Mouse (Mus musculus) midbrain, embryonic 13.5 days (tissue): ENCODE measurements at regions not wholly inside any gene's neighbourhood (a gene's known extent, or its start where the extent isn't known, plus 50 kb on each side); places are given as distances from the start of the nearest gene placed in this dataset.
A peak's percentile ranks its signal among the peaks of the same experiment; 100 is the strongest.
"Not testable (repeated sequence)": the region's sequence is repeated elsewhere in the genome, so short reads cannot be mapped to it uniquely, and the experiment has no call there.

ENCODE experiments used
- ATAC-seq: fragments of 200-750 bp; cut with Nextera tagmentation; 2 replicates; pipeline ENCODE4 v1.8.0; 2017; ENCODE audit warnings: mild to moderate bottlenecking, moderate TSS enrichment, moderate library complexity
- H3K27ac ChIP-seq: fragments of 300-500 bp; sonication (generic); 2 replicates; pipeline ENCODE4 v1.5.1; 2015; ENCODE audit warnings: inconsistent platforms, mild to moderate bottlenecking, moderate library complexity
- H3K27me3 ChIP-seq: fragments of 300-500 bp; sonication (generic); 2 replicates; pipeline ENCODE4 v1.6.1; 2015; ENCODE audit warnings: mild to moderate bottlenecking, inconsistent platforms
- H3K36me3 ChIP-seq: fragments of 300-500 bp; sonication (generic); 2 replicates; pipeline ENCODE4 v1.6.1; 2015; ENCODE audit warnings: mild to moderate bottlenecking, inconsistent platforms
- H3K4me1 ChIP-seq: fragments of 300-500 bp; sonication (generic); replicated peaks from 2 replicates; pipeline ENCODE4 v1.6.1; 2015; ENCODE audit warnings: inconsistent platforms
- H3K4me2 ChIP-seq: fragments of 300-500 bp; sonication (generic); replicated peaks from 2 replicates; pipeline ENCODE4 v1.6.1; 2015; ENCODE audit warnings: moderate library complexity, mild to moderate bottlenecking, inconsistent platforms
- H3K4me3 ChIP-seq: fragments of 300-500 bp; sonication (generic); replicated peaks from 2 replicates; pipeline ENCODE4 v1.5.1; 2015; ENCODE audit warnings: mild to moderate bottlenecking, inconsistent platforms
- H3K9ac ChIP-seq: fragments of 300-500 bp; sonication (generic); replicated peaks from 2 replicates; pipeline ENCODE4 v1.6.1; 2015; ENCODE audit warnings: mild to moderate bottlenecking, inconsistent platforms
- H3K9me3 ChIP-seq: fragments of 300-500 bp; sonication (generic); 2 replicates; pipeline ENCODE4 v1.6.1; 2016; ENCODE audit warnings: mild to moderate bottlenecking, inconsistent platforms
- WGBS: fragments of 180-500 bp; shearing (Covaris S2); methylation state at CpG from one replicate; pipeline ENCODE4 v1.1.7; 2015; 5-methylcytosine and 5-hydroxymethylcytosine counted together

DNA sequence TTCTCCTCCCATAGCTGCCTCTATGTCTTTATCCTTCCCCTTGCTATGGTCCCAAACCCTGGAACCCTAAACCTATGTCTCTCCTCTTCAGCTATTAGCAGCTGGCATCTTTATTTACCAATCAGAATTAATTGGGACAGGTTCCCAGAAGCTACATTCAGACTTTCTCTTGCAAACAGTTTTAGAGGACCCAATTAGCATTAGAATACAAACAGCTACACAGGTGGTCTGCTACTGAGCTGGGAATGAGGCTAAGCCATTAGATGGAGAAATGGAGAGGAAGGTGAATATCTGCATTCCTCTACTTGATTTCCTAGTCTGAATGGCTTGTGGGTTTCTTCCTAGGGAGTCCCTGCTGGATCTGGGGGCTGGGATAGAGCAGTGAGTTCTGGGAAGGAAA is 611.9 kb downstream of the A830018L16Rik start:
- Histone ChIP-seq H3K36me3 (no peaks in the 10 kb centered on the region), H3K4me1 (no peaks in the 10 kb centered on the region), H3K9me3 (no peaks in the 10 kb centered on the region), H3K4me2 (no peak overlapping the region), H3K9ac (no peak overlapping the region), H3K27ac (no peak overlapping the region), H3K27me3 (no peaks in the 10 kb centered on the region), H3K4me3 (no peak overlapping the region)
- ATAC-seq: no peak

DNA sequence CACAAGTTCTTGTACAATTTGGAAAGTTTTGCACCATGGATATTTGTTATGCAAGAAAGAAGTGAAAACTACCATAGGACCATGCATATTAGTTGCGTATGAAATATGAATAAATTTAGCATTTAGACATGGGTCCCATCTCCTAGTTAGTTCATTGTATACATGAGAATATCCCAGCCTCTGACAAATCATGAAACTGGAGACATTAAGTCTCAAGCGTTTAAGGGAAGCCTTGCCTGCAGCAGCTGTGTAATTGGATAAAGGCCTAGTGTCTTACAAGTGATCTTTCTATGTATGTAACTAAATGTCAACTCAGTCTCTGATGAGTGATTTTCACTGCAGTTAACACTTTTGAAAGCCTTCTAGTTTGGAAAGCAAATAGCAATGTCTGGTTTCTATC is 613.5 kb downstream of the A830018L16Rik start:
- H3K9me3 ChIP-seq: no peaks in the 10 kb centered on the region
- H3K4me1 ChIP-seq: no peaks in the 10 kb centered on the region
- WGBS: 78% methylated on average over 2 of the region's 2 CpGs
- H3K27me3 ChIP-seq: no peaks in the 10 kb centered on the region
- H3K36me3 ChIP-seq: no peaks in the 10 kb centered on the region
- ATAC-seq: no peak
- H3K27ac ChIP-seq: no peak overlapping the region
- H3K4me3 ChIP-seq: no peak overlapping the region
- no peak overlapping the region for H3K4me2 ChIP-seq
- H3K9ac ChIP-seq: no peak overlapping the region

GRCm38 (mm10) chr1:12028074-12028473 is 614.2 kb downstream of the A830018L16Rik start:
- H3K27me3 ChIP-seq: no peaks in the 10 kb centered on the region
- H3K27ac ChIP-seq: no peak overlapping the region
- H3K4me3 ChIP-seq: no peak overlapping the region
- no peaks in the 10 kb centered on the region for H3K9me3 ChIP-seq
- no peak for ATAC-seq
- no peak overlapping the region for H3K9ac ChIP-seq
- H3K36me3 ChIP-seq: no peaks in the 10 kb centered on the region
- H3K4me2 ChIP-seq: no peak overlapping the region
- WGBS: 90% methylated on average over 4 of the region's 4 CpGs
- no peaks in the 10 kb centered on the region for H3K4me1 ChIP-seq

- Histone ChIP-seq H3K4me2 (no peak overlapping the region), H3K27me3 (peaks cover 47% of the 10 kb centered on the region), H3K4me3 (no peak overlapping the region), H3K27ac (no peak overlapping the region), H3K36me3 (no peaks in the 10 kb centered on the region), H3K4me1 (peaks cover 10% of the 10 kb centered on the region), H3K9me3 (no peaks in the 10 kb centered on the region), H3K9ac (no peak overlapping the region)
- ATAC-seq: no peak
- WGBS: 74% methylated on average over 8 of the region's 8 CpGs
Measured at GRCm38 (mm10) chr1:12051931-12052482, 638.1 kb downstream of the A830018L16Rik start.

DNA sequence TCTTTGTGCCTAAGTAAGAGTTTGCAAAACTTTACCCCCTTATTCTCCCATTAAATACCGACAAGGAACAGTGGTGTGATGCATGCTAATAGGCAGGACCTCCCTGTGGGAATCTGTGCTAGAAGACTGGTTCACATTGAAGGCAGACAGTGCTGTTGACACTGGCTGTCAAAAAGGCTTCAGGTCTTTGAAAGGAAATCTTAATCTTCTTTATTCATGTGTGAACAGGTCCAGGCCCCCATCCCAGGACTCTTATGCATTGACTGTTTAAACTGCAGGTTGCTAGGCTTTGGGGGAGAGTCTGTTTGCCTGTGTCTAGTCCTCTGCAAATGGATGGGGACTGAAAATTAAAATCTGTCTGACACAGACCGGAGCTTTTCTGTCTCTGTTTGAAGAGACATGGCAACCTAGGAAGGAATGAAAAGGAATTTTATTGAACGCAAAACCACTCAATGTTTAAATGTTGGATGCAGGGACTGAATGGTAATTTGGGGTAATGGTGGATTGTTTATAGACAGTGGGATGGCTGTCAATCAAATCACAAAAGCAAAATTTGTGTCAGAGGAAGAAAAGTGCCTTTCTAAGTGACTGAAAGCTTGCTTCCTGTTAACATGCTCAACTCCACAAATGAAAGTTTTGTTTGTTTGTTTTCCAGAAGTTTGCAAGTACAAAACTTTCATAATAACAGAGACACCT is 642.1 kb downstream of the A830018L16Rik start:
- WGBS: 7% methylated on average over 3 of the region's 3 CpGs
- ATAC-seq: peak; percentile 95
- H3K27me3 ChIP-seq: peaks cover 68% of the 10 kb centered on the region

GRCm38 (mm10) chr1:12065016-12065513 is 651.2 kb downstream of the A830018L16Rik start:
- Histone ChIP-seq H3K4me1 (no peaks in the 10 kb centered on the region), H3K27me3 (peaks cover 19% of the 10 kb centered on the region)
- 94% methylated on average over 6 of the region's 6 CpGs for WGBS

More for the DNA sequence above, 642.1 kb downstream of the A830018L16Rik start:
- no peak overlapping the region for H3K9ac ChIP-seq
- H3K36me3 ChIP-seq: no peaks in the 10 kb centered on the region
- H3K4me2 ChIP-seq: no peak overlapping the region
- H3K9me3 ChIP-seq: no peaks in the 10 kb centered on the region
- no peak overlapping the region for H3K27ac ChIP-seq
- H3K4me3 ChIP-seq: no peak overlapping the region
- peaks cover 10% of the 10 kb centered on the region for H3K4me1 ChIP-seq

DNA sequence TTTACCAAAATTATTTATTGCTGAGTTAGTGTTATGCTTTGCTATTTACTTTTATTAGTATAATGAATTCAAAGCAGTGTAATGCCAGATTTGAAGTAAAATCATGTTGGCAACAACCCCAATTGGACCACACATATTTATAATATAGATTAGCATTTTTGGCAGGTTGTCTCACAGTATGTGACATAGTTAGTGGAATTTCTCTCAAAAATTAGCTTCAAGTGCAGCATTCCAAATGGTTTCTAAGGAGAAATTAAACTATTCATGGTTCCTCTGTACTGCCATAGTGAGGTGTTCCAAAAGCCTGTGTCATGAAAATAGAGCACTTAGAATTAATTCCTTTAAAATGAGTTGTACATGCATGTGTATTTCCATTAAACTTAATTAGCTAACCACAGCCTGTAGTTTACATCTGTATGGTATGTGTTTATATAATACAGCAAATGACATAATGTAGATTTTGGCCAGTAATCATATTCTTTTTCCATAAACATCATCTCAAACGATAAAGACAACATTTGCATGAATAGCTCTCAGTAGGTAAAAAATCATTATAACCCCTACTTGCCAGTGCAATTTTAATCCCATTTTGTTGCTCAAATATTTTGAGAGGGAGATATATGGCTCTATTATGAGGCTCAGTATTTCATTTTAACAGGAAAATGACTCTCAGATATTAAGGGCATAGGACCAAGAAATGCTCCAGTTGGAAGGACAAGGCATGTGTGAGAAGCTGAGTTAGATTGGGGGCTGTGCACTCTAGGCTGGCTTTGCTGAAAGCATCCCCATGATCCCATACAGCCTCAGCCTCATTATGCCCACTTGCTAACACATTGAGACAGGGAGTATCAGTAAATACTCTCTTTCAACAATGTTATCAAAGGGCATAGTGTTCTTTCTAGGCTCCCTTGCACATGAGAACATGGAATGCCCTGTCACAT is 678.9 kb downstream of the A830018L16Rik start:
- ATAC-seq: no peak
- H3K4me3 ChIP-seq: no peak overlapping the region
- H3K4me2 ChIP-seq: no peak overlapping the region
- 84% methylated on average over 1 of the region's 1 CpGs for WGBS
- H3K27ac ChIP-seq: no peak overlapping the region
- H3K27me3 ChIP-seq: no peaks in the 10 kb centered on the region
- no peaks in the 10 kb centered on the region for H3K9me3 ChIP-seq
- no peak overlapping the region for H3K9ac ChIP-seq
- H3K36me3 ChIP-seq: no peaks in the 10 kb centered on the region
- no peaks in the 10 kb centered on the region for H3K4me1 ChIP-seq

More at GRCm38 (mm10) chr1:12065016-12065513, 651.2 kb downstream of the A830018L16Rik start:
- ATAC-seq: no peak
- no peaks in the 10 kb centered on the region for H3K9me3 ChIP-seq
- H3K36me3 ChIP-seq: no peaks in the 10 kb centered on the region
- no peak overlapping the region for H3K27ac ChIP-seq
- no peak overlapping the region for H3K4me2 ChIP-seq
- H3K4me3 ChIP-seq: no peak overlapping the region
- no peak overlapping the region for H3K9ac ChIP-seq

DNA sequence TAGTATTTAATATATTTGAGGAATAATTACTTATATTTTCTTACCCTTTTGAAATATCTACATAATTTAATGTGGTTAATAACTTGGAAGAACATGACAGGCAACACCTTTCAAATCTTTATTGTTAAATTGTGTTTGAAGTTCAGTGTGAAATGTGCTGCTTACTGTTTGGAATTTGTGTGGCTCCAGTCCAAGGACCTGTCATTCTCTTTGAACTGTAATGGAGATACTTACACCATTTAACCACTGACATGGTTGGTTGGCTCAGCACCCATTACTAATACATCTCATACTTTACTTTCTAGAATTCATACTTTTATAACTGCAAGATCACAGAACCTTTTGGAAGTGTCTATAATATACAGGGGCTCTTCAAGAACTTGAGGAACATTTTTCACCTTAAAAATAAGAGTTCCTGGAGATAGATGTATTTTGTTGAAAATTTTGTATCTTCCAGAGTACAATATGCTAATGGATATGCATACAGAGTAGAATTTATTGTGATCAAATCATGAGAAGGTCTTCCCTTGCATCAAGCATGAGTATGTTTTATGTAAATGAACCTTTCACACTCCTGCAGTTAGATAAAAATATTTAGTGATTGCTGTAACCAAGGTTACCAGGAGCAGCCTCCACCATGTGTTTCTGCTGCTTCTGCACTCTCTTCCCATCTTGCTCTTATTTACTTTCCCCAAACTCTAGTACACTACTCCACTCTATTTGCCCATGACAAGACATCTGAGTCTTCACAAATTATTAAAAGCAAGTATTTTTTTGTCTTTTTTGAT is 701.3 kb downstream of the A830018L16Rik start:
- no peak for ATAC-seq
- Histone ChIP-seq H3K9ac (no peak overlapping the region), H3K4me1 (no peaks in the 10 kb centered on the region), H3K36me3 (no peaks in the 10 kb centered on the region), H3K27me3 (no peaks in the 10 kb centered on the region), H3K4me2 (no peak overlapping the region), H3K4me3 (no peak overlapping the region), H3K27ac (no peak overlapping the region), H3K9me3 (no peaks in the 10 kb centered on the region)

DNA sequence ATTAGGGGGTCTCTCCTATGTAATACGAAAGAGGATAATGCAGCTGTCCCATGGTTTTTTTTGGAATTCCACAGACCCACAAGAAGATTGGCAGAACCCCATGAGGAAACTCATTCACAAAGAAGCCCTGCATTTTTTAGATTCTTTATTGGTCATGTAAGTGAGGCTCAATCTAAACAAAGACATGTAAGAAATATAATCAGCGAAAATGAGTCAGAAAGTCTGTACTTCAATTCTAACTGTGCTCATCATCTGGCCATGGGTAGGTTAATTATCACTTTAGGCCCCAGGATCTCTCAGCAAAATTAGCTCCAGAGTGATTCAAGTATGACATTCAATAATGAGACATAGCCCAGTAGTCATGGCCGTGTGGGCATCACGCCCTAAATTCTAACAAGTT is 703.2 kb downstream of the A830018L16Rik start:
- Histone ChIP-seq H3K36me3 (no peaks in the 10 kb centered on the region), H3K4me2 (no peak overlapping the region), H3K27ac (no peak overlapping the region), H3K4me1 (no peaks in the 10 kb centered on the region), H3K9me3 (no peaks in the 10 kb centered on the region), H3K4me3 (no peak overlapping the region), H3K27me3 (no peaks in the 10 kb centered on the region), H3K9ac (no peak overlapping the region)
- ATAC-seq: no peak
- 86% methylated on average over 4 of the region's 4 CpGs for WGBS

DNA sequence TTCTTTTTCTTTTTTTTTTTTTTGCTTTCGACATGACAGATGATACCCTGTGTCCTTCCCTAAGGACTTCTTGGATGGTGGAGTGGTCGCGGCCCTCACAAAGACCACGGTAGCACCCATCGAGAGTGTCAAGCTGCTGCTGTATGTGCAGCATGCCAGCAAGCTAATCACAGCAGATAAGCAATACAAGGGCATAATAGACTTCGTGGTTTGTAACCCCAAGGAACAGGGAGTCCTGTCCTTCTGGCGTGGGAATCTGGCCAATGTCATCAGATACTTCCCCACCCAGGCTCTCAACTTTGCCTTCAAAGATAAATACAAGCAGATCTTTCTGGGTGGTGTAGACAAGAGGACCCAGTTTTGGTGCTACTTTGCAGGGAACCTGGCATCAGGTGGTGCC is 707.0 kb downstream of the A830018L16Rik start:
- no peak overlapping the region for H3K27ac ChIP-seq
- no peak for ATAC-seq
- H3K27me3 ChIP-seq: no peaks in the 10 kb centered on the region
- H3K9ac ChIP-seq: no peak overlapping the region
- WGBS: 92% methylated on average over 7 of the region's 7 CpGs
- no peaks in the 10 kb centered on the region for H3K9me3 ChIP-seq
- H3K4me3 ChIP-seq: no peak overlapping the region
- H3K4me2 ChIP-seq: no peak overlapping the region
- H3K36me3 ChIP-seq: no peaks in the 10 kb centered on the region
- no peaks in the 10 kb centered on the region for H3K4me1 ChIP-seq

GRCm38 (mm10) chr1:12126611-12127010 is 712.7 kb downstream of the A830018L16Rik start:
- not testable (repeated sequence) for H3K36me3 ChIP-seq, H3K4me2 ChIP-seq, H3K4me3 ChIP-seq, H3K4me1 ChIP-seq, H3K27ac ChIP-seq, H3K9me3 ChIP-seq, H3K27me3 ChIP-seq, H3K9ac ChIP-seq, ATAC-seq
- 20% methylated on average over 2 of the region's 2 CpGs for WGBS
